Mouse (Mus musculus): ENCODE measurements at regions not wholly inside any gene's neighbourhood (a gene's known extent, or its start where the extent isn't known, plus 50 kb on each side); places are given as distances from the start of the nearest gene placed in this dataset.

DNA sequence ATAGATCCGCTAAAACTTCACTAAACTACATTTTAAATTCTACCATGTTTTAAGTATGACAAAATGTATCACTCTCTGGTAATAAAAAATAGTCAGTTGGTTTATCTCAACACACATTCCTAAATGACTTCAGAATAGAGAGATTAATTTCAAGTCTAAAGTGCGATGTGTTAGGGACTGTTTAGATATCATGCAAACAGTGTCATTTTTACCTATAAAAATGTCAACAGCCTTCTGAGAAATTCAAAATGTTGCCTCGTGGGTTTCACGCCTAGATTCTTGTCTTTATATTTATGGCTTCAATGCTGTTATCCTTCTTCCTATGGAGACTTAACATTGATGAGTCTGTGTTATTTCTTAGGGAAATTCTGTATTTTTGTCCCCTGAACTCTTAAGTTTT, 53.7 kb upstream of the P2ry1 start:
- Histone ChIP-seq H3K36me3 (replicated peaks; ENCODE audit: low read length) (peaks cover 42% of the 10 kb centered on the region), H3K4me1 (peaks cover 47% of the 10 kb centered on the region), H3K9me3 (no peaks in the 10 kb centered on the region), H3K4me3 (replicated peaks) (no peak overlapping the region), H3K27me3 (replicated peaks) (no peaks in the 10 kb centered on the region)
- TF ChIP-seq FLI1 (IDR thresholded peaks at IDR 0.05; ENCODE audit: low read length) (no peak), GATA1 (IDR thresholded peaks at IDR 0.05; ENCODE audit: borderline replicate concordance, low read length) (no peak)

Data from megakaryocyte, embryonic 14.5 days (primary cell).